Mouse (Mus musculus): ENCODE measurements around the gene Ttc28. TPM values are rescaled to one million over a fixed set of nuclear protein-coding genes. Genes with fewer than 3 reads are reported as not detected.

Gene Ttc28
- polyA plus RNA-seq, 1 experiment: 7.4 TPM

DNA sequence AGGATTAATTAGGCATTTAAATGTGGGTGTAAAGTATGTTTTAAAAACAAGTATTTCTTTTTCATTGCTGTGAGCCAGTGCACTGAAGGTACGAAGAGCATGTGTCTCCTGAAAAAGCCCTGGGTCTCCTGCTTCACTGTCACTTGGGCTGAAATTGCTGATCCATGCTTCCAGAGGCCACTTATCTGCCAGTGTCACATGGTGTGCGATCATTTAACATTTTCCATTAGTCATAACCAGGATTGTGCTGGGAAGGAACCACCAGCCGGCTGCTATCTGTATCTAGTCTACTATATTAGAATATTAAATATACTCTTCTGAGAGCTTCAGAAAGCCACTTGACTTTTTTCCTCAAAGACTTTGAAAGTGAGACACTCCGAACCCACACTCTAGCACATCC, 186.2 kb downstream of the Ttc28 start:
- no peak overlapping the region for H3K27ac ChIP-seq (ENCODE audit: control insufficient read depth, insufficient read depth, low read depth, low read length, poor library complexity)
- H3K4me1 ChIP-seq (ENCODE audit: control insufficient read depth, insufficient read depth, low read length): no peaks in the 10 kb centered on the region
- no peak overlapping the region for H3K4me3 ChIP-seq (replicated peaks; ENCODE audit: control insufficient read depth, low read depth, low read length)
- WGBS: 76% methylated on average over 4 of the region's 4 CpGs
- TF ChIP-seq CTCF (IDR thresholded peaks at IDR 0.05; ENCODE audit: control insufficient read depth, insufficient read depth, low read length): no peak
- TF ChIP-seq POLR2A (IDR thresholded peaks at IDR 0.05; ENCODE audit: borderline replicate concordance, control insufficient read depth, low read depth, low read length): no peak

DNA sequence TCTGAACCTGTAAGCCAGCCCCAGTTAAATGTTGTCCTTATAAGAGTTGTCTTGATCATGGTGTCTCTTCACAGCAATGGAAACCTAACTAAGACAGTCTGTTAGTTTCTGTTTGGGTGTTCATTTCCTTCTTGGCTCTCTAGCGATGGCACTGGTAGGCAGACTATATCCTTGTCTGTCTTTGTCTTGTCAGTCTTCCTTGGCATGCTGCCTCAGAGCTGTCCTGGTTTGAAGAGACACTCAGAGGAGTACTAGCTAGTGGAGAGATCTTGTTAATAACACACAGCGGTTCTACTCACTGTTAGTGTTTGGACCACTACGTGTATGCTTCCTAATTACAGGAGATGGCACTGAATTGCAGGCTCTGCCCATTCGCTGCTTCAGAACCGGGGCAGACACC, 189.9 kb downstream of the Ttc28 start:
- Histone ChIP-seq H3K4me3 (replicated peaks; ENCODE audit: control insufficient read depth, low read depth, low read length) (no peak overlapping the region), H3K4me1 (ENCODE audit: control insufficient read depth, insufficient read depth, low read length) (no peaks in the 10 kb centered on the region), H3K27ac (ENCODE audit: control insufficient read depth, insufficient read depth, low read depth, low read length, poor library complexity) (no peak overlapping the region)
- TF ChIP-seq CTCF (IDR thresholded peaks at IDR 0.05; ENCODE audit: control insufficient read depth, insufficient read depth, low read length): no peak
- TF ChIP-seq POLR2A (IDR thresholded peaks at IDR 0.05; ENCODE audit: borderline replicate concordance, control insufficient read depth, low read depth, low read length): no peak
- 86% methylated on average over 5 of the region's 5 CpGs for WGBS

DNA sequence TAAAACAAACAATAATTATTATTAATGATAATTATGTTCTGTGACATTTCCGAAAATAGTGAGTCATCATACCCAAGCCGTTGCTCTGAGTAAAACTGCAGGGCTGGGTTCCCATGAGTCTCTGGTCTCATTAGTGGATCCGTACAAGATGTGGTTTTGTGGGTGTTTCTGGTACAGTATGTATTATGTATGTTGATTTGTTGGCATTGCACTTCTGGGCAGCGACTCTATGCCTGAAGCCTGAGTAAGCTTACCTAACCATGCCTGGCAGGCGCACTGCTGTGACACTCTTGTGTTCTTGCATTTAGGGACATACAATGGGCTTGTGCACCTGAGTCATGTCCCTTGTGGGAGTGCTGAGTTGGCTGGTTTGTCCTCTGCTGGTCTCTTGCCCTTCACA, 190.3 kb downstream of the Ttc28 start:
- Histone ChIP-seq H3K4me1 (ENCODE audit: control insufficient read depth, insufficient read depth, low read length) (no peaks in the 10 kb centered on the region), H3K27ac (ENCODE audit: control insufficient read depth, insufficient read depth, low read depth, low read length, poor library complexity) (no peak overlapping the region), H3K4me3 (replicated peaks; ENCODE audit: control insufficient read depth, low read depth, low read length) (no peak overlapping the region)
- no peak for TF ChIP-seq POLR2A (IDR thresholded peaks at IDR 0.05; ENCODE audit: borderline replicate concordance, control insufficient read depth, low read depth, low read length)
- no peak for TF ChIP-seq CTCF (IDR thresholded peaks at IDR 0.05; ENCODE audit: control insufficient read depth, insufficient read depth, low read length)
- WGBS: 79% methylated on average over 5 of the region's 5 CpGs

DNA sequence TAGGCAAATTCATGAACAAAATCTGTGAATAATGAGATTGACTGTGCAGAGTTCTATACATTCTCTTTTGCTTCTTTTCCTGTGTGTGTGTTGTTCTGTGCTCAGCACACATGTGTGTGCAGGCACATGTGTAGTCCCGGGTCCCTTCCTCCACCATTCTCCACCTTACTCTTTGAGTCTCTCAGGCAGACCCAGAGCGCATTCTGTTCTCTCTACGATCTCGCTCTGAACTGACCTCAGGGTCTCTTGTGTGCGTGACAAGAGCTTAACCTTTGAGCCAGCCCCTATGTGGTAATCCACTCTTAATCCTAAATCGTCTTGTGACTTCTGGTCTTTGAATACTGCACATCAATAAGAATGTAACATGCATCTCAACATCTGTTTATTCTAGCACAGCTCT, 190.8 kb downstream of the Ttc28 start:
- TF ChIP-seq CTCF (IDR thresholded peaks at IDR 0.05; ENCODE audit: control insufficient read depth, insufficient read depth, low read length) (no peak), POLR2A (IDR thresholded peaks at IDR 0.05; ENCODE audit: borderline replicate concordance, control insufficient read depth, low read depth, low read length) (no peak)
- WGBS: 86% methylated on average over 6 of the region's 6 CpGs
- H3K4me1 ChIP-seq (ENCODE audit: control insufficient read depth, insufficient read depth, low read length): no peaks in the 10 kb centered on the region
- no peak overlapping the region for H3K4me3 ChIP-seq (replicated peaks; ENCODE audit: control insufficient read depth, low read depth, low read length)
- no peak overlapping the region for H3K27ac ChIP-seq (ENCODE audit: control insufficient read depth, insufficient read depth, low read depth, low read length, poor library complexity)

DNA sequence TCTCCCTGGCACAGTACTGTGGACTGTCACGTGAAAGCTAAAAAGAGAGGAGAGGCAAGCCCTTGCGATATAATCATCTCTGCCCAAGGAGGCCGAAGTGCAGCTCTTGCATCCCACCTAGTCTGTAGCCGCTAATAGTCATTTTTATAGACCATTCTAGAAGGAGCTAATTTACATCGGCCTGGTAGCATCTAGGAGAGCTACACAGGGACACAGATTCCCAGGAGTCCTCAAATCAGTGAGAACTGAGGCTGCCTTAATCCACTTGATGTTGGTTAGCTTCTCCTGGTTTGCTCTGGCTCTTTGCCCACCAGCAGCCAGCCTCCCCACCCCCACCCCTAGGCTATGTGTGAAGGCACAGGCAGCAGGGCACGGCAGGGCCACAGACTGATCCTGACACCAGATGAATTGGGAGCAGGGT, 193.7 kb downstream of the Ttc28 start:
- TF ChIP-seq POLR2A (IDR thresholded peaks at IDR 0.05; ENCODE audit: borderline replicate concordance, control insufficient read depth, low read depth, low read length) (no peak), CTCF (IDR thresholded peaks at IDR 0.05; ENCODE audit: control insufficient read depth, insufficient read depth, low read length) (no peak)
- Histone ChIP-seq H3K27ac (ENCODE audit: control insufficient read depth, insufficient read depth, low read depth, low read length, poor library complexity) (no peak overlapping the region), H3K4me1 (ENCODE audit: control insufficient read depth, insufficient read depth, low read length) (no peaks in the 10 kb centered on the region), H3K4me3 (replicated peaks; ENCODE audit: control insufficient read depth, low read depth, low read length) (no peak overlapping the region)
- WGBS: 75% methylated on average over 6 of the region's 6 CpGs

DNA sequence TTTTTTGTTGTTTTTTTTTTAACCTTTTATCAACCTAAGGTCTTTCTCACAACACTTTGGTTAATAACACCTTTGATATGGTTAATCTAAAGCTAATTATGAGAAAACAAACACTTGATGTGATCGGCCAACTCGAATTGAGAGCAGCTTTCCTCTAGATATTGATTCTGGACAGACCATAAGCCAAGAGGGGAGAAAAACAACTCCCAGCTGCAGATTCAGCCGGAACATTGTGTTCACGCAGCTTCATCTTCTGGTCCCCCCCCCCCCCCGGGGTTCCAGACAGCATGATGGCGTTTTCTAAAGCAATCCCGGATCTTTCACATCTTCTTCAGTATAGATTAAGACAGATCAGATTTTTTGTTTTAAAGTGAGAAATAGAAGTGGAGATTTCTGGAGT, 194.4 kb downstream of the Ttc28 start:
- Histone ChIP-seq H3K4me1 (ENCODE audit: control insufficient read depth, insufficient read depth, low read length) (no peaks in the 10 kb centered on the region), H3K4me3 (replicated peaks; ENCODE audit: control insufficient read depth, low read depth, low read length) (no peak overlapping the region), H3K27ac (ENCODE audit: control insufficient read depth, insufficient read depth, low read depth, low read length, poor library complexity) (no peak overlapping the region)
- TF ChIP-seq CTCF (IDR thresholded peaks at IDR 0.05; ENCODE audit: control insufficient read depth, insufficient read depth, low read length): no peak
- TF ChIP-seq POLR2A (IDR thresholded peaks at IDR 0.05; ENCODE audit: borderline replicate concordance, control insufficient read depth, low read depth, low read length): no peak
- 74% methylated on average over 7 of the region's 7 CpGs for WGBS

DNA sequence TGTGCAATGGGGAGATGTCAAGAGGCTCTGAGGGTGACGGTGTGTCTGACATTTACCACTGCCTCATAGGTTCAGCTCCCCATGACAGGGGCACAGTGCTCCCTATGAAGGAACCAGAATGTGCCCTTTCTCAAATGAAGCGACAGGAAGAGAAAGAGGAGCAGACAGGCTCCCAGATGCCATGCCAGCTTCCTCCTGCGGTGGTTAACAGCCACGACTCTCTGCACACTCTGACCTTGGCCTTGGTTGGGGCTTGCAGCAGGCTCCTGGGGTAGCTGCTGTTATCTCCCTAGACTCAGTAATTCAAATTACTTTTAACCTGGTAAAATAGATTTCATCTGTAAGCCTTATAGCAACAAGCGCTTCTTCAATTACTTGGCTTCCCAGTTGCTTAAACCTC, 196.2 kb downstream of the Ttc28 start:
- 22% methylated on average over 5 of the region's 5 CpGs for WGBS
- TF ChIP-seq CTCF (IDR thresholded peaks at IDR 0.05; ENCODE audit: control insufficient read depth, insufficient read depth, low read length) (no peak), POLR2A (IDR thresholded peaks at IDR 0.05; ENCODE audit: borderline replicate concordance, control insufficient read depth, low read depth, low read length) (no peak)
- no peak overlapping the region for H3K27ac ChIP-seq (ENCODE audit: control insufficient read depth, insufficient read depth, low read depth, low read length, poor library complexity)
- no peak overlapping the region for H3K4me3 ChIP-seq (replicated peaks; ENCODE audit: control insufficient read depth, low read depth, low read length)
- H3K4me1 ChIP-seq (ENCODE audit: control insufficient read depth, insufficient read depth, low read length): no peaks in the 10 kb centered on the region

DNA sequence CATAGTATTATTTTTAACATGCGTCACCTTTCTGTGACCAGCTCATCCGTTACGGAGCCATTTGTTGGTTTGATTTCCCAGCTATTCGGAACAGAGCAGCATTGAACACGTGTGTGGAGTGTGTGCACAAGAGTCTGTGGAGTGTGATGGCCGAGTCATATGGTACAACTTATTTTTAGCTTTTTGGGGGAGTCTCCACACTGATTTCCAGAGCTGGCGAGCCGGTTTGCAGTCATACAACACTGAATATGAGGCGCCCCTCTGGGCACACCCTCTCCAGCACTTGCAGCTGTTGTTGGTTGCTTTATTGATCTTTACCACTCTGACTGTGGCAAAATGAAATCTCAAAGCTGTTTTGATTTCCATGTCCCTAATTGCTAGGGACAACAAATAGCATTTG, 197.7 kb downstream of the Ttc28 start:
- H3K4me3 ChIP-seq (replicated peaks; ENCODE audit: control insufficient read depth, low read depth, low read length): no peak overlapping the region
- TF ChIP-seq POLR2A (IDR thresholded peaks at IDR 0.05; ENCODE audit: borderline replicate concordance, control insufficient read depth, low read depth, low read length) (no peak), CTCF (IDR thresholded peaks at IDR 0.05; ENCODE audit: control insufficient read depth, insufficient read depth, low read length) (no peak)
- WGBS: 82% methylated on average over 9 of the region's 9 CpGs

DNA sequence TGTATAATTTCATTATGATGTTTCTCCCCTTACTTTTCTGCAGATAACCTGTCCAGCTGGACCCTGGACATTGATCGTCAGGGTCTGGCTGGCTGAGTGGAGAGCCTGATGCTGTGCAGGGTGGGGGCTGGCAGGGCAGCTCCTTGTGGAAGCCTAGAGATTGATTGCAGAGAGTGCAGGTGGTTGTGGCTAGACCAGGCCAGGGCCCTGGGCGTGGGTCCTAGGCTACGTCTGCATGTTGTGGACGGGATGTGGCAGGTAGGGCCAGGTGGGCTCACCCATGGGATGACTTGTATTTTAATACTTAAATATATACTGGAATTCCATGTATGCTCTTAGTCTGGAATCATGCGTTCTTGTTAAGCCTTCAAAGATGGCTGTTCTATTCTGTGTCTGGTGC, 201.0 kb downstream of the Ttc28 start:
- Histone ChIP-seq H3K4me3 (replicated peaks; ENCODE audit: control insufficient read depth, low read depth, low read length) (no peak overlapping the region), H3K27ac (ENCODE audit: control insufficient read depth, insufficient read depth, low read depth, low read length, poor library complexity) (no peak overlapping the region), H3K4me1 (ENCODE audit: control insufficient read depth, insufficient read depth, low read length) (no peaks in the 10 kb centered on the region)
- no peak for TF ChIP-seq CTCF (IDR thresholded peaks at IDR 0.05; ENCODE audit: control insufficient read depth, insufficient read depth, low read length)
- 85% methylated on average over 5 of the region's 5 CpGs for WGBS

More for the DNA sequence above, 197.7 kb downstream of the Ttc28 start:
- no peaks in the 10 kb centered on the region for H3K4me1 ChIP-seq (ENCODE audit: control insufficient read depth, insufficient read depth, low read length)
- H3K27ac ChIP-seq (ENCODE audit: control insufficient read depth, insufficient read depth, low read depth, low read length, poor library complexity): no peak overlapping the region
